Mouse (Mus musculus) G1E (cell line): ENCODE results near the gene Ralb. TPM values are rescaled to one million over a fixed set of nuclear protein-coding genes. Genes with fewer than 3 reads are reported as not detected.

Source experiments
- ATAC-seq: 2 replicates; pipeline ENCODE4 v1.8.0; 2016; ENCODE audit warnings: mild to moderate bottlenecking; ENCODE audit not compliant: insufficient number of reproducible peaks, poor library complexity, low FRiP score, severe bottlenecking; ENCODE audit errors: extremely low read depth
- DNase-seq: peaks from one replicate; pipeline ENCODE4 v3.0.0; 2012; ENCODE audit warnings: low spot score
- H3K27me3 ChIP-seq: 2 replicates; pipeline ENCODE4 v1.6.1; 2012; ENCODE audit warnings: mild to moderate bottlenecking, low read length, inconsistent platforms; ENCODE audit not compliant: insufficient read depth
- H3K36me3 ChIP-seq: replicated peaks from 2 replicates; pipeline ENCODE3; 2012; ENCODE audit warnings: mild to moderate bottlenecking, inconsistent platforms
- H3K4me1 ChIP-seq: 2 replicates; pipeline ENCODE4 v1.6.1; 2012; ENCODE audit warnings: low read depth, low read length, inconsistent platforms, mixed read lengths; ENCODE audit not compliant: insufficient read depth
- H3K4me3 ChIP-seq: 2 replicates; pipeline ENCODE4 v1.5.1; 2012; ENCODE audit warnings: low read depth, mild to moderate bottlenecking, inconsistent platforms, low read length, moderate library complexity, mixed read lengths
- H3K9me3 ChIP-seq: replicated peaks from 2 replicates; pipeline ENCODE4 v1.6.1; 2012; ENCODE audit warnings: inconsistent platforms
- CTCF ChIP-seq: IDR thresholded peaks from 2 replicates; pipeline ENCODE4 v1.5.1; 2012; ENCODE audit warnings: low read depth, low read length, inconsistent platforms, mixed read lengths
- GATA1 ChIP-seq: IDR thresholded peaks from 2 replicates; pipeline ENCODE4 v1.6.1; 2012; ENCODE audit warnings: borderline replicate concordance, low read length, inconsistent platforms, mixed read lengths
- GATA2 ChIP-seq: IDR thresholded peaks from 2 replicates; pipeline ENCODE4 v1.6.1; 2012; ENCODE audit warnings: low read depth, low read length, inconsistent platforms, borderline replicate concordance
- POLR2AphosphoS5 ChIP-seq: IDR thresholded peaks from 2 replicates; pipeline ENCODE4 v1.6.1; 2012; ENCODE audit warnings: low read depth, low read length, inconsistent platforms; ENCODE audit not compliant: insufficient replicate concordance
- TAL1 ChIP-seq: conservative IDR thresholded peaks from 2 replicates; pipeline ENCODE4 v1.6.1; 2012; ENCODE audit warnings: low read depth, low read length, inconsistent platforms, mixed read lengths
- polyA plus RNA-seq: library from polyadenylated mRNA; stranded (reverse); fragments of >175 nt; gene quantifications from 2 replicates; pipeline ENCODE4 v1.2.3, GENCODE M21; 2012
- total RNA-seq, 2 experiments: library from RNA; stranded (forward) in 1 of 2; stranded (reverse) in 1 of 2; fragments of 200-1000 nt in 1 of 2; fragments of >200 nt in 1 of 2; fragmentation: Nextera tagmentation in 1 of 2; gene quantifications; 2 replicates each; pipeline ENCODE4 v1.2.3; 2014 to 2017

Ralb gene
- total and polyA plus RNA-seq, 3 experiments: 37.4 to 97.4 (median 60.5) TPM

DNA sequence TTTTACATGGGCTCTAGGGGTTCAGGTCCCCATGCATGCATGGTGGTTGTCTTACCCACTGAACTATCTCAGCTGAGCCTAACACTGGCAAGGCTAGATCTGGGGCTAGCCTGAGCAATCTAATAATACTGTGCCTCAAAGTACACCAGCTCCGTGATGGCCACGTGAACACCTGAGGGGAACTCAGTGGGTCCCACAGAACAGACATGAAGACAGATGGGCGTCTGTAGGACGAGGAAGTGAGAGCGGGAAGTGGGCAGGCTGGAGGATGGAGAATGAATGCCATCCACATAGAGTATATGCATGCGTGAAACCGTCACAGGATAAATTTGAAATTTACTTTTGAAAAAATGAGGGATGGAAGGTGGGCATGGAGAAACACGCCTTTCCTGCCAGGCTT lies 23.9 kb downstream of the Ralb start:
- Histone ChIP-seq H3K4me3 (no peak overlapping the region), H3K4me1 (peaks cover 42% of the 10 kb centered on the region), H3K27me3 (peaks cover 5% of the 10 kb centered on the region; the same call in 1 of the 2 replicates), H3K36me3 (peaks cover 65% of the 10 kb centered on the region), H3K9me3 (no peaks in the 10 kb centered on the region; the same call in 1 of the 2 replicates)
- TF ChIP-seq TAL1: no peak
- no peak for TF ChIP-seq CTCF
- DNase-seq (no peak), ATAC-seq (no peak)

DNA sequence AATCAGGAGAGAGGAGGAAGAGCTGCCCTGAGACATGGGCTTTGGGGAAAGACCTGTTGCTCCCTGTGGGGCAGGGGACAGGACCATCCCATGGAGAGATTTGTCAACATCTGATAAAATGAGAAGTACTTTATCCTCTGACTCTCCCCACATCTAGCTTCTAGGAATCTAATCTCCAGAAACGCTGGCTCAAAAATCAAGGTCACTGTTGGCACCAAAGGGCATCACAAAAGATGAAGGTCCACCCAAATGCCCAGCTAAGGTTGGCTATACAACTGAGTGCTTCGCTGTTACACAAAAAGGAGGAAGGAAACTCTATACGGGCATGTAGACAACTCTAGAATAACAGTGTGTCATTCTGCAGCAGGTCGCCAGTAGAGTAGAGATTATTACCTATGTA lies 25.0 kb downstream of the Ralb start:
- H3K9me3 ChIP-seq: no peaks in the 10 kb centered on the region; the same call in 1 of the 2 replicates
- peaks cover 76% of the 10 kb centered on the region for H3K36me3 ChIP-seq
- DNase-seq: no peak
- H3K27me3 ChIP-seq: peaks cover 5% of the 10 kb centered on the region; the same call in 1 of the 2 replicates
- no peak for ATAC-seq
- TF ChIP-seq GATA2: no peak
- no peak for TF ChIP-seq POLR2AphosphoS5
- TF ChIP-seq CTCF: no peak
- TF ChIP-seq GATA1: no peak
- TF ChIP-seq TAL1: no peak
- H3K4me3 ChIP-seq: no peak overlapping the region
- H3K4me1 ChIP-seq: peaks cover 52% of the 10 kb centered on the region

DNA sequence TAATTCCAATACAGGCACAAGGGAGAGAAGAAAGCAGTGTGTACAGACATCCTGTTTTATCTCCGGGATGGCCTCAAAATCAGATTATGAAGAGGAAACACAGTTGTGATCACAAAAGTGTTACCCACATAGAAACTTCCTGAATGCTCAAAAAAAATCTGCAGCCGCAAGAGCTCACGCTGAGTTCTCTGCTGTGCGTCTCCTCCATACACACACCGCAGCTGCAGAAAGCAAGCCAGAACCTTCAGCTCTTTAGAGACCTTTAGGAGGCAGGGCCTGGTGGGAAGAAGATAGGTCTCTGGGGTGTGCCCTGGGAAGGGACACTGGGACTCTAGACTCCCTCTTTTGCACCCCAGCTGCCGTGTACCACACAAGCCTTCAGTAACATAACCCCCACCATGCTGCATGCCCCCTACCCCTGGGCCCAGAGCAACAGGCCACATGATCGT lies 27.7 kb downstream of the Ralb start:
- peaks cover 74% of the 10 kb centered on the region for H3K4me1 ChIP-seq
- ATAC-seq (peak; percentile 77), DNase-seq (peak; percentile 64)
- H3K27me3 ChIP-seq: peaks cover 5% of the 10 kb centered on the region; the same call in 1 of the 2 replicates
- peak overlapping the region; percentile 31; the same call in 1 of the 2 replicates for H3K4me3 ChIP-seq
- no peaks in the 10 kb centered on the region; the same call in 1 of the 2 replicates for H3K9me3 ChIP-seq
- peaks cover 79% of the 10 kb centered on the region for H3K36me3 ChIP-seq
- no peak for TF ChIP-seq CTCF
- TF ChIP-seq POLR2AphosphoS5: no peak
- no peak for TF ChIP-seq GATA2
- no peak for TF ChIP-seq TAL1
- TF ChIP-seq GATA1: no peak

DNA sequence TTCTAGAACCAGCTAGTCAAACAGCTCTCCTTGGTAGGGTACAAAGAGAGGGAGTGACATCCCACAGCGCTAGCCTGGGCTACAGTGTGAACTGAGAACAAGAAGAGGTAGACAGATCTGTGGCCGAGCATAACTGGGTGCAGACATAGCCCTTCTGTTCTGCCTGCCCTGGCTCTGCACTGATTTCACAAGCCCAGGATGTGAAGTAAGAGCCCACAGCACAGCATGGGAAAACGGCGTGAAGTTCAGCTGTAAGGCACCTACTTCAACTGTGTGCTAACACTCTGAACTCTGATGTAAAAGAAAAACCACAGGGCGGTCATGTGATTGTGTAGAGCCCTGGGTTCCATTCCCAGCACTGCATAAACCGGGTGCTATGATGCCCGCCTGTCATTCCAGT lies 29.9 kb downstream of the Ralb start:
- Histone ChIP-seq H3K36me3 (peaks cover 82% of the 10 kb centered on the region), H3K9me3 (no peaks in the 10 kb centered on the region), H3K4me1 (peaks cover 74% of the 10 kb centered on the region), H3K27me3 (peaks cover 5% of the 10 kb centered on the region; the same call in 1 of the 2 replicates), H3K4me3 (no peak overlapping the region)
- TF ChIP-seq GATA2 (no peak), POLR2AphosphoS5 (no peak), GATA1 (no peak), CTCF (no peak), TAL1 (no peak)
- ATAC-seq (no peak), DNase-seq (no peak)

DNA sequence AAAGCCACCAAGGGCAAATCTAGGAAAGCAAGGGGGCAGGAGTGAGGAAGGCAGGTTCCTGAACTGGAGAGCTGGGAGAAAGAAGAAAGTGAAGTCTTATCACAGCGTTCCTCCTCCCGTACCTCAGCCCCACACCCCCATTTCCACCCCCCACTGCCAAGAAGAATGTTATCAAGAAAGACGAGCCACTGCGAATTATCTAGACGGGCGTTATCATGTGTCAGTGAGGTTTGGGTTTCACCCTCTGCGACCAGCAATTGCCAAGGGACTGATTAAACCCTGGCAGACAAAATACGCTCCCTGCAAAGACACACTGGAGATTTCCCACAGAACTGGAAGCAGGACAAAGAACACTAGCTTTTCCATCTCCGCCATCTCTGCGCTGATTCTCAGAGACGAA lies 31.9 kb downstream of the Ralb start:
- peak; percentile 22 for ATAC-seq
- DNase-seq: peak; percentile 57
- Histone ChIP-seq H3K36me3 (peaks cover 84% of the 10 kb centered on the region), H3K27me3 (peaks cover 7% of the 10 kb centered on the region), H3K4me3 (no peak overlapping the region; the same call in 1 of the 2 replicates), H3K9me3 (no peaks in the 10 kb centered on the region), H3K4me1 (peaks cover 60% of the 10 kb centered on the region)
- TF ChIP-seq GATA1 (no peak), CTCF (no peak), GATA2 (no peak), TAL1 (no peak), POLR2AphosphoS5 (no peak)

DNA sequence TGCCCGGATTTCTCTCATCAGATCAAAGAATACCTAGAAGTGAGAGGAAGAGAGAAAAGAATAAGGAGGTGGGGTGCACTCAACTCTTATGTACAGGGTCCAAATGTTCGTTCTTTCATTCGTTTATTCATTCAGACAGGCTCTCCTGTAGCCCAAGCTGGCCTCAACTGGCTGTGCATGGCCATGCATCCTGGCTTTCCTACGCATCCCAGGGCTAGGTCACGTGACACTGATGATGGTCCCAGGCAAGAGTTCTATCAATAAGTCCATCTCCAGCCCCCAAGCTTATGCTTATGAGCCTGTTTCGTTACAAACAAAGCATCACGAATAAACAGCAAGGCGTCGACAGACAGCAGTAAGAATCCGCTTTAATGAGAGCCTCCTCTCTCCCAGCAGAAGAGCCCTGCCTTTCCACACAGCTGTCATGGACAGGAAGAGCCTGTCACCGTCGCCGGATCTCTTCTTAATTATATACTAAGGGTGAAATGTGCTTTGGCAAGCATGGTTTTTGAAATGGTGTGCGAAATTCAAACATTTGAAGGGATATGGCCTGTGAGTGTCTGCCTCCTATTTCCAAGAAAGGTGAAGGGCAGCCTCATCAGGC lies 32.7 kb downstream of the Ralb start:
- Histone ChIP-seq H3K36me3 (peaks cover 85% of the 10 kb centered on the region), H3K27me3 (peaks cover 9% of the 10 kb centered on the region), H3K4me1 (peaks cover 56% of the 10 kb centered on the region), H3K4me3 (no peak overlapping the region), H3K9me3 (no peaks in the 10 kb centered on the region)
- no peak for ATAC-seq
- TF ChIP-seq CTCF (no peak), GATA1 (no peak), POLR2AphosphoS5 (no peak), GATA2 (no peak)
- DNase-seq: no peak
